Mouse (Mus musculus) MEL (cell line): ENCODE measurements at regions not wholly inside any gene's neighbourhood (a gene's known extent, or its start where the extent isn't known, plus 50 kb on each side); places are given as distances from the start of the nearest gene placed in this dataset.
A peak's percentile ranks its signal among the peaks of the same experiment; 100 is the strongest.

ENCODE experiments used
- DNase-seq: peaks from one replicate; pipeline ENCODE4 v3.0.0; 2011; ENCODE audit warnings: low read depth, low spot score
- H3K27ac ChIP-seq: 2 replicates; pipeline ENCODE4 v1.5.1; 2012; ENCODE audit warnings: low read depth, mild to moderate bottlenecking, control low read depth, low read length, moderate library complexity; ENCODE audit not compliant: control insufficient read depth
- H3K27me3 ChIP-seq, 2 experiments: fragments of 150-350 bp in 1 of 2; sonication (generic) in 1 of 2; 2 replicates each; pipeline ENCODE4 v1.6.1; 2012; ENCODE audit warnings: low read length in 2 of 2, mild to moderate bottlenecking in 2 of 2, improper control_type of control experiment in 1 of 2, moderate library complexity in 1 of 2; ENCODE audit not compliant: insufficient read depth in 2 of 2, control insufficient read depth in 1 of 2
- H3K36me3 ChIP-seq, 2 experiments: 2 replicates each; pipeline ENCODE4 v1.6.1; 2012 to 2014; ENCODE audit warnings: low read length in 2 of 2, improper control_type of control experiment in 1 of 2, inconsistent platforms in 1 of 2, mild to moderate bottlenecking in 1 of 2; ENCODE audit not compliant: insufficient read depth in 2 of 2, control insufficient read depth in 1 of 2
- H3K4me1 ChIP-seq, 2 experiments: fragments of 150-350 bp in 1 of 2; sonication (generic) in 1 of 2; 2 replicates each; pipeline ENCODE4 v1.6.1; 2012; ENCODE audit warnings: low read length in 2 of 2, improper control_type of control experiment in 1 of 2, mild to moderate bottlenecking in 1 of 2; ENCODE audit not compliant: insufficient read depth in 2 of 2, control insufficient read depth in 1 of 2
- H3K4me3 ChIP-seq, 2 experiments: fragments of 150-350 bp in 1 of 2; sonication (generic) in 1 of 2; 2 replicates each; pipeline ENCODE4 v1.5.1; 2012; ENCODE audit warnings: low read depth in 2 of 2, low read length in 2 of 2, mild to moderate bottlenecking in 2 of 2, moderate library complexity in 2 of 2, control low read depth in 1 of 2, improper control_type of control experiment in 1 of 2; ENCODE audit not compliant: control insufficient read depth in 1 of 2, insufficient read depth in 1 of 2
- H3K79me2 ChIP-seq: 2 replicates; pipeline ENCODE4 v1.6.1; 2012; ENCODE audit warnings: mild to moderate bottlenecking, low read length, moderate library complexity; ENCODE audit not compliant: control insufficient read depth, poor library complexity, insufficient read depth
- H3K9ac ChIP-seq: 2 replicates; pipeline ENCODE4 v1.6.1; 2012; ENCODE audit warnings: low read depth, mild to moderate bottlenecking, control low read depth, low read length, moderate library complexity; ENCODE audit not compliant: control insufficient read depth, poor library complexity, severe bottlenecking
- H3K9me3 ChIP-seq: fragments of 150-350 bp; sonication (generic); replicated peaks from 2 replicates; pipeline ENCODE4 v1.6.1; 2012; ENCODE audit warnings: mild to moderate bottlenecking, low read length, improper control_type of control experiment, moderate library complexity; ENCODE audit not compliant: insufficient read depth
- BHLHE40 ChIP-seq: IDR thresholded peaks from 2 replicates; pipeline ENCODE4 v1.6.1; 2012; ENCODE audit warnings: low read depth, mild to moderate bottlenecking, inconsistent platforms, low read length, improper control_type of control experiment, borderline replicate concordance
- CTCF ChIP-seq, 3 experiments: IDR thresholded peaks in 2 of 3; conservative IDR thresholded peaks in 1 of 3; 2 replicates each; pipeline ENCODE4 v1.5.1; 2011 to 2012; ENCODE audit warnings: low read length in 3 of 3, low read depth in 2 of 3, mild to moderate bottlenecking in 2 of 3, improper control_type of control experiment in 1 of 3, inconsistent platforms in 1 of 3, mixed read lengths in 1 of 3, moderate library complexity in 1 of 3; ENCODE audit not compliant: control insufficient read depth in 1 of 3, insufficient read depth in 1 of 3, poor library complexity in 1 of 3, severe bottlenecking in 1 of 3
- ELF1 ChIP-seq: IDR thresholded peaks from 2 replicates; pipeline ENCODE4 v1.6.1; 2014; ENCODE audit warnings: low read depth, mild to moderate bottlenecking, inconsistent platforms, low read length, improper control_type of control experiment, moderate library complexity
- EP300 ChIP-seq, 2 experiments: IDR thresholded peaks; 2 replicates each; pipeline ENCODE4 v1.6.1; 2011; ENCODE audit warnings: improper control_type of control experiment in 2 of 2, low read length in 2 of 2, low read depth in 1 of 2, mild to moderate bottlenecking in 1 of 2
- ETS1 ChIP-seq: IDR thresholded peaks from 2 replicates; pipeline ENCODE4 v1.6.1; 2012; ENCODE audit warnings: low read depth, mild to moderate bottlenecking, inconsistent platforms, low read length, improper control_type of control experiment, moderate library complexity
- GABPA ChIP-seq: IDR thresholded peaks from 2 replicates; pipeline ENCODE4 v1.6.1; 2012; ENCODE audit warnings: low read depth, mild to moderate bottlenecking, inconsistent platforms, low read length, improper control_type of control experiment, moderate library complexity
- GATA1 ChIP-seq: IDR thresholded peaks from 2 replicates; pipeline ENCODE4 v1.6.1; 2011; ENCODE audit warnings: low read depth, low read length, improper control_type of control experiment
- JUND ChIP-seq: IDR thresholded peaks from 2 replicates; pipeline ENCODE4 v1.6.1; 2011; ENCODE audit warnings: low read depth, mild to moderate bottlenecking, improper control_type of control experiment, low read length
- MAFK ChIP-seq: IDR thresholded peaks from 2 replicates; pipeline ENCODE4 v1.6.1; 2011; ENCODE audit warnings: low read depth, mild to moderate bottlenecking, low read length, improper control_type of control experiment, borderline replicate concordance
- MAX ChIP-seq: IDR thresholded peaks from 2 replicates; pipeline ENCODE4 v1.6.1; 2011; ENCODE audit warnings: low read length, improper control_type of control experiment
- MAZ ChIP-seq: IDR thresholded peaks from 2 replicates; pipeline ENCODE4 v1.6.1; 2012; ENCODE audit warnings: low read depth, mild to moderate bottlenecking, inconsistent platforms, low read length, improper control_type of control experiment
- MXI1 ChIP-seq: IDR thresholded peaks from 2 replicates; pipeline ENCODE4 v1.6.1; 2011; ENCODE audit warnings: mild to moderate bottlenecking, low read depth, low read length, improper control_type of control experiment
- MYB ChIP-seq: IDR thresholded peaks from 2 replicates; pipeline ENCODE4 v1.6.1; 2011; ENCODE audit warnings: mild to moderate bottlenecking, low read depth, low read length, improper control_type of control experiment
- MYC ChIP-seq: IDR thresholded peaks from 2 replicates; pipeline ENCODE4 v1.6.1; 2011; ENCODE audit warnings: low read depth, mild to moderate bottlenecking, low read length, improper control_type of control experiment, moderate library complexity
- RCOR1 ChIP-seq: IDR thresholded peaks from 2 replicates; pipeline ENCODE4 v1.6.1; 2012; ENCODE audit warnings: low read depth, mild to moderate bottlenecking, inconsistent platforms, low read length, improper control_type of control experiment
- SIN3A ChIP-seq: IDR thresholded peaks from 2 replicates; pipeline ENCODE4 v1.6.1; 2012; ENCODE audit warnings: low read length, improper control_type of control experiment, inconsistent platforms
- TBP ChIP-seq: IDR thresholded peaks from 2 replicates; pipeline ENCODE4 v1.8.0; 2011; ENCODE audit warnings: low read depth, low read length, improper control_type of control experiment
- TCF12 ChIP-seq: IDR thresholded peaks from 2 replicates; pipeline ENCODE4 v1.6.1; 2014; ENCODE audit warnings: low read depth, mild to moderate bottlenecking, inconsistent platforms, low read length, improper control_type of control experiment, moderate library complexity
- USF1 ChIP-seq: IDR thresholded peaks from 2 replicates; pipeline ENCODE4 v1.6.1; 2014; ENCODE audit warnings: low read depth, mild to moderate bottlenecking, inconsistent platforms, low read length, improper control_type of control experiment, moderate library complexity
- ZKSCAN1 ChIP-seq: IDR thresholded peaks from 2 replicates; pipeline ENCODE4 v1.6.1; 2012; ENCODE audit warnings: low read depth, mild to moderate bottlenecking, inconsistent platforms, low read length, improper control_type of control experiment, moderate library complexity
- ZMIZ1 ChIP-seq: IDR thresholded peaks from 2 replicates; pipeline ENCODE4 v1.6.1; 2012; ENCODE audit warnings: low read depth, mild to moderate bottlenecking, inconsistent platforms, low read length, improper control_type of control experiment, moderate library complexity
- ZNF384 ChIP-seq: IDR thresholded peaks from 2 replicates; pipeline ENCODE4 v1.6.1; 2012; ENCODE audit warnings: low read depth, mild to moderate bottlenecking, inconsistent platforms, low read length, improper control_type of control experiment

- DNase-seq = peak; percentile 53
- TF ChIP-seq RCOR1 = peak; percentile 33; the same call in 1 of the 2 replicates
- peak; percentile 55; the same call in 1 of the 2 replicates for TF ChIP-seq ZNF384
- TF ChIP-seq TCF12 = 0 out of 2 replicates have a peak, but pooled peaks have one; percentile 8
- 0 out of 2 replicates have a peak, but pooled peaks have one; percentile 12 for TF ChIP-seq USF1
- no peak for TF ChIP-seq CTCF (IDR thresholded peaks at IDR 0.05 in 2 of 3, conservative IDR thresholded peaks at IDR 0.05 in 1 of 3; ENCODE audit: control insufficient read depth in 1 of 3, insufficient read depth in 1 of 3, low read depth in 2 of 3, low read length in 3 of 3, poor library complexity in 1 of 3, severe bottlenecking in 1 of 3)
- peak; percentile 80 for TF ChIP-seq ETS1
These were observed 650.3 kb downstream of the Serpinb8 start for GRCm38 (mm10) chr1:108240152-108240551.

DNA sequence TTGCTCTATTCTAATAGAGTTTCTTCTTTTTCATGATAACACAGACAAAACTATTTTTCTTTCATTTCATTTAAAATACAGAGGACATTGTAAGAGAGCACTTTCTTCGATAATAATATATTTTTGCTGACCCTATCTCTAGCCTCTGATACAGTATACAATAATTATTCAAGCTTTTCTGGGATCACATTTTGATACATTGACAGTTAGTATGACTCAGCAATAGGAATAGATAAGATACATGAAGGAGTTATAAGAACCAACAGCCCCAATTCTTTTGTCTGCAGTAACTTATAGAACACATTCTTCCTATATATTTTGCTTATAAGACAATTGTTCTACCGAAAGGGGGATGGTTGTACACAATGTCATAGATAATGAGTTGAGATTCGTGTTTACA lies 665.3 kb downstream of the Serpinb8 start:
- peak; percentile 58 to 63; a peak in 3 of 4 replicates for TF ChIP-seq EP300 (IDR thresholded peaks at IDR 0.05; ENCODE audit: low read depth in 1 of 2, low read length in 2 of 2)
- no peak for TF ChIP-seq ZMIZ1
- peak; percentile 39; the same call in 1 of the 2 replicates for TF ChIP-seq GATA1
- TF ChIP-seq, all 39 proteins: peak for 2
- DNase-seq = peak; percentile 27
- Histone ChIP-seq H3K4me1 (peaks cover 9 to 22% of the 10 kb centered on the region in 2 experiments), H3K9me3 (no peaks in the 10 kb centered on the region), H3K9ac (no peak overlapping the region), H3K27ac (no peak overlapping the region), H3K27me3 (no peaks in the 10 kb centered on the region), H3K4me3 (no peak overlapping the region), H3K36me3 (peaks cover 0 to 20% of the 10 kb centered on the region in 2 experiments; a peak in 2 of 4 replicates), H3K79me2 (no peaks in the 10 kb centered on the region)

More at GRCm38 (mm10) chr1:108240152-108240551, 650.3 kb downstream of the Serpinb8 start:
- no peaks in the 10 kb centered on the region for H3K9me3 ChIP-seq
- H3K27me3 ChIP-seq = no peaks in the 10 kb centered on the region
- no peak overlapping the region for H3K27ac ChIP-seq
- no peak overlapping the region for H3K4me3 ChIP-seq
- no peaks in the 10 kb centered on the region for H3K79me2 ChIP-seq
- no peaks in the 10 kb centered on the region for H3K4me1 ChIP-seq
- no peak overlapping the region for H3K9ac ChIP-seq
- H3K36me3 ChIP-seq = no peaks in the 10 kb centered on the region

- Histone ChIP-seq H3K4me3 (no peak overlapping the region), H3K9me3 (no peaks in the 10 kb centered on the region), H3K4me1 (peaks cover 12 to 14% of the 10 kb centered on the region in 2 experiments), H3K27ac (peak overlapping the region; percentile 81), H3K36me3 (peaks cover 0 to 20% of the 10 kb centered on the region in 2 experiments; a peak in 2 of 4 replicates), H3K79me2 (no peaks in the 10 kb centered on the region), H3K27me3 (no peaks in the 10 kb centered on the region), H3K9ac (no peak overlapping the region)
- peak; percentile 96 for DNase-seq
- TF ChIP-seq TCF12 = peak; percentile 66
- peak; percentile 77 for TF ChIP-seq GATA1
- TF ChIP-seq ZKSCAN1 = no peak
- TF ChIP-seq ETS1 = peak; percentile 93
- peak; percentile 93 for TF ChIP-seq MAFK
- no peak for TF ChIP-seq BHLHE40
- peak; percentile 50; the same call in 1 of the 2 replicates for TF ChIP-seq SIN3A
- TF ChIP-seq ELF1 = peak; percentile 48; the same call in 1 of the 2 replicates
- no peak; the same call in 1 of the 2 replicates for TF ChIP-seq MXI1
- no peak for TF ChIP-seq MAZ
- TF ChIP-seq MYC = peak; percentile 70; the same call in 1 of the 2 replicates
- TF ChIP-seq TBP = peak; percentile 64; the same call in 1 of the 2 replicates
- TF ChIP-seq RCOR1 = peak; percentile 68
- TF ChIP-seq EP300 (IDR thresholded peaks at IDR 0.05; ENCODE audit: low read depth in 1 of 2, low read length in 2 of 2) = peak; percentile 88 to 95
- TF ChIP-seq JUND = peak; percentile 68; the same call in 1 of the 2 replicates
- TF ChIP-seq MYB = peak; percentile 40
- peak; percentile 78 for TF ChIP-seq MAX
- TF ChIP-seq GABPA = peak; percentile 96
These were observed 669.5 kb downstream of the Serpinb8 start for GRCm38 (mm10) chr1:108259355-108259754.
